Mouse (Mus musculus) stomach, postnatal 0 days (tissue): Measurements from ENCODE around the gene Gnb1l.

Experiments used
- CTCF ChIP-seq: IDR thresholded peaks from 2 replicates; pipeline ENCODE4 v1.5.1; 2016; ENCODE audit warnings: antibody characterized with exemption, low read depth, mild to moderate bottlenecking, moderate library complexity
- EP300 ChIP-seq: optimal IDR thresholded peaks from 2 replicates; pipeline ENCODE3; 2016; ENCODE audit warnings: antibody characterized with exemption

DNA sequence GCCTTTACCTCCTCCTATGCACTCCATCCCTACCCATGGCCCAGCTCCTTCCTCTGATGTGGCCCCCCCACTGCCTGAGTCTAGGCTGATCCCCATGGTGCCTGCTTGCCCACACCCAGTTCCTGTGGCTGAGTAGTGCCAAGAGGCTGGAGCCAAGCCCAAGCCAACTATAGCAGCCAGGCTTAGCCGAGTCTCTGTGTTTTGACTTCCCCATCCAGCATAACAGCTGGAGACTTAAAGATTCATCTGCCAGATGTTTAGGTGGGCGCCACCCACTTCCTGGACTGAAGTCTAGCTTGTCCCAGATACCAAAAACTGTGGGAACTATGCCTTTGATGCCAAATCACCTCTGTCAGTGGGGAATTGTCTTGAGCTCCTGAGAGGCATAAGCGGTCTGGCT is 34.2 kb upstream of the Gnb1l start:
- TF ChIP-seq EP300 (no peak), CTCF (no peak)
